Mouse (Mus musculus) MEL (cell line): Measurements from ENCODE around the gene Serpinf2. TPM values are rescaled to one million over a fixed set of nuclear protein-coding genes. Genes with fewer than 3 reads are reported as not detected.

Experiments
- DNase-seq: peaks from one replicate; pipeline ENCODE4 v3.0.0; 2011; ENCODE audit warnings: low read depth, low spot score
- H3K27ac ChIP-seq: 2 replicates; pipeline ENCODE4 v1.5.1; 2012; ENCODE audit warnings: low read depth, mild to moderate bottlenecking, control low read depth, low read length, moderate library complexity; ENCODE audit not compliant: control insufficient read depth
- H3K27me3 ChIP-seq, 2 experiments: fragments of 150-350 bp in 1 of 2; sonication (generic) in 1 of 2; 2 replicates each; pipeline ENCODE4 v1.6.1; 2012; ENCODE audit warnings: low read length in 2 of 2, mild to moderate bottlenecking in 2 of 2, improper control_type of control experiment in 1 of 2, moderate library complexity in 1 of 2; ENCODE audit not compliant: insufficient read depth in 2 of 2, control insufficient read depth in 1 of 2
- H3K36me3 ChIP-seq, 2 experiments: 2 replicates each; pipeline ENCODE4 v1.6.1; 2012 to 2014; ENCODE audit warnings: low read length in 2 of 2, improper control_type of control experiment in 1 of 2, inconsistent platforms in 1 of 2, mild to moderate bottlenecking in 1 of 2; ENCODE audit not compliant: insufficient read depth in 2 of 2, control insufficient read depth in 1 of 2
- H3K4me1 ChIP-seq, 2 experiments: fragments of 150-350 bp in 1 of 2; sonication (generic) in 1 of 2; 2 replicates each; pipeline ENCODE4 v1.6.1; 2012; ENCODE audit warnings: low read length in 2 of 2, improper control_type of control experiment in 1 of 2, mild to moderate bottlenecking in 1 of 2; ENCODE audit not compliant: insufficient read depth in 2 of 2, control insufficient read depth in 1 of 2
- H3K4me3 ChIP-seq, 2 experiments: fragments of 150-350 bp in 1 of 2; sonication (generic) in 1 of 2; 2 replicates each; pipeline ENCODE4 v1.5.1; 2012; ENCODE audit warnings: low read depth in 2 of 2, low read length in 2 of 2, mild to moderate bottlenecking in 2 of 2, moderate library complexity in 2 of 2, control low read depth in 1 of 2, improper control_type of control experiment in 1 of 2; ENCODE audit not compliant: control insufficient read depth in 1 of 2, insufficient read depth in 1 of 2
- H3K79me2 ChIP-seq: 2 replicates; pipeline ENCODE4 v1.6.1; 2012; ENCODE audit warnings: mild to moderate bottlenecking, low read length, moderate library complexity; ENCODE audit not compliant: control insufficient read depth, poor library complexity, insufficient read depth
- H3K9ac ChIP-seq: 2 replicates; pipeline ENCODE4 v1.6.1; 2012; ENCODE audit warnings: low read depth, mild to moderate bottlenecking, control low read depth, low read length, moderate library complexity; ENCODE audit not compliant: control insufficient read depth, poor library complexity, severe bottlenecking
- H3K9me3 ChIP-seq: fragments of 150-350 bp; sonication (generic); replicated peaks from 2 replicates; pipeline ENCODE4 v1.6.1; 2012; ENCODE audit warnings: mild to moderate bottlenecking, low read length, improper control_type of control experiment, moderate library complexity; ENCODE audit not compliant: insufficient read depth
- BHLHE40 ChIP-seq: IDR thresholded peaks from 2 replicates; pipeline ENCODE4 v1.6.1; 2012; ENCODE audit warnings: low read depth, mild to moderate bottlenecking, inconsistent platforms, low read length, improper control_type of control experiment, borderline replicate concordance
- E2F4 ChIP-seq: IDR thresholded peaks from 2 replicates; pipeline ENCODE4 v1.6.1; 2011; ENCODE audit warnings: low read depth, low read length, improper control_type of control experiment, borderline replicate concordance
- ELF1 ChIP-seq: IDR thresholded peaks from 2 replicates; pipeline ENCODE4 v1.6.1; 2014; ENCODE audit warnings: low read depth, mild to moderate bottlenecking, inconsistent platforms, low read length, improper control_type of control experiment, moderate library complexity
- EP300 ChIP-seq, 2 experiments: IDR thresholded peaks; 2 replicates each; pipeline ENCODE4 v1.6.1; 2011; ENCODE audit warnings: improper control_type of control experiment in 2 of 2, low read length in 2 of 2, low read depth in 1 of 2, mild to moderate bottlenecking in 1 of 2
- GABPA ChIP-seq: IDR thresholded peaks from 2 replicates; pipeline ENCODE4 v1.6.1; 2012; ENCODE audit warnings: low read depth, mild to moderate bottlenecking, inconsistent platforms, low read length, improper control_type of control experiment, moderate library complexity
- GATA1 ChIP-seq: IDR thresholded peaks from 2 replicates; pipeline ENCODE4 v1.6.1; 2011; ENCODE audit warnings: low read depth, low read length, improper control_type of control experiment
- KAT2A ChIP-seq: conservative IDR thresholded peaks from 2 replicates; pipeline ENCODE4 v1.6.1; 2012; ENCODE audit warnings: low read depth, low read length, improper control_type of control experiment, inconsistent platforms
- MAX ChIP-seq: IDR thresholded peaks from 2 replicates; pipeline ENCODE4 v1.6.1; 2011; ENCODE audit warnings: low read length, improper control_type of control experiment
- MAZ ChIP-seq: IDR thresholded peaks from 2 replicates; pipeline ENCODE4 v1.6.1; 2012; ENCODE audit warnings: low read depth, mild to moderate bottlenecking, inconsistent platforms, low read length, improper control_type of control experiment
- MEF2A ChIP-seq: IDR thresholded peaks from 2 replicates; pipeline ENCODE4 v1.6.1; 2014; ENCODE audit warnings: low read depth, mild to moderate bottlenecking, inconsistent platforms, low read length, improper control_type of control experiment; ENCODE audit not compliant: poor library complexity, insufficient replicate concordance, severe bottlenecking; ENCODE audit errors: extremely low read depth
- MXI1 ChIP-seq: IDR thresholded peaks from 2 replicates; pipeline ENCODE4 v1.6.1; 2011; ENCODE audit warnings: mild to moderate bottlenecking, low read depth, low read length, improper control_type of control experiment
- POLR2AphosphoS2 ChIP-seq: IDR thresholded peaks from 2 replicates; pipeline ENCODE4 v1.6.1; 2011; ENCODE audit warnings: low read length, improper control_type of control experiment
- RAD21 ChIP-seq: IDR thresholded peaks from 2 replicates; pipeline ENCODE4 v1.6.1; 2011; ENCODE audit warnings: mild to moderate bottlenecking, low read depth, low read length, improper control_type of control experiment
- RCOR1 ChIP-seq: IDR thresholded peaks from 2 replicates; pipeline ENCODE4 v1.6.1; 2012; ENCODE audit warnings: low read depth, mild to moderate bottlenecking, inconsistent platforms, low read length, improper control_type of control experiment
- SMC3 ChIP-seq: IDR thresholded peaks from 2 replicates; pipeline ENCODE4 v1.6.1; 2011; ENCODE audit warnings: low read depth, low read length, improper control_type of control experiment
- TBP ChIP-seq: IDR thresholded peaks from 2 replicates; pipeline ENCODE4 v1.8.0; 2011; ENCODE audit warnings: low read depth, low read length, improper control_type of control experiment
- TCF12 ChIP-seq: IDR thresholded peaks from 2 replicates; pipeline ENCODE4 v1.6.1; 2014; ENCODE audit warnings: low read depth, mild to moderate bottlenecking, inconsistent platforms, low read length, improper control_type of control experiment, moderate library complexity
- USF2 ChIP-seq, 2 experiments: IDR thresholded peaks; 2 replicates each; pipeline ENCODE4 v1.6.1; 2011 to 2012; ENCODE audit warnings: improper control_type of control experiment in 2 of 2, low read length in 2 of 2, borderline replicate concordance in 1 of 2, inconsistent platforms in 1 of 2, low read depth in 1 of 2, mild to moderate bottlenecking in 1 of 2; ENCODE audit not compliant: insufficient read depth in 1 of 2
- ZMIZ1 ChIP-seq: IDR thresholded peaks from 2 replicates; pipeline ENCODE4 v1.6.1; 2012; ENCODE audit warnings: low read depth, mild to moderate bottlenecking, inconsistent platforms, low read length, improper control_type of control experiment, moderate library complexity
- polyA plus RNA-seq, 2 experiments: library from polyadenylated mRNA; stranded (reverse) in 1 of 2; unstranded in 1 of 2; fragments of >175 nt in 1 of 2; fragments of >200 nt in 1 of 2; gene quantifications; 2 replicates each; pipeline versions ENCODE4 v1.2.1 to v1.2.4; 2012; ENCODE audit warnings: low replicate concordance in 2 of 2, low read depth in 1 of 2; ENCODE audit not compliant: insufficient read length in 2 of 2, insufficient read depth in 1 of 2, missing spikeins in 1 of 2
- total RNA-seq: library from RNA; depleted of rRNA; stranded (reverse); fragments of 300-350 nt; gene quantifications from 2 replicates; pipeline ENCODE4 v1.2.3, GENCODE M21; 2012

Serpinf2 gene
- total and polyA plus RNA-seq, 3 experiments = 0.07 TPM; not detected in 2

DNA sequence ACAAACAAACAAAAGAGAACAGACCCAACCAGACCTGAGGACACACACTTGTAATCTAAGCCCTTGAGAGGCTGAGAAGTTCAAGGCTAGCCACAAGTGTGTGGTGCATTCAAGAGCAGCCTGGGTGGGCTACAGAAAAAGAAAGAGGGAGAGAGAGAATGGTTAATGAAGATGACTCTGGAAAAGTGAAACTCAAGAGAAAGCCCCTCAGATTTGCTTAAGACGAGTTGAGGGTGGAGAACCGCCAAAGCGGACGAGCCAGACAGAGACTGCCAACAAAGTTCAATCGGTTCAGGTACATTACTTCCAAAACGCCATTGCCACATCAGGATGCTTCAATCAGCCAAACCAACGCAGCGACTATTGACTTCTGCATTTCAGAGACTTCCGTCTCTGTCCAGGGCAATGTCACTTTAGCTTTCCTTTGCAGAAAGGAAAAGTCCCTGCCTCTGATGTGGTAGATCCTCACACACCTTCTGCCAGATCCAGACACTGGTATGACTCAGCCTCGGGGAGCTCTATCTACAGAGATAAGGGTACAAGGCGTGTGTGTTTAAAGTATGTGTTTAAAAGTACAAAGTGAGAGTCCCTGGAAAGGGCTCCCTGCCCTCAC lies 33.2 kb upstream of the Serpinf2 start (continued):
- TF ChIP-seq MEF2A (no peak), EP300 (IDR thresholded peaks at IDR 0.05; ENCODE audit: low read depth in 1 of 2, low read length in 2 of 2) (peak; percentile 59 to 77), POLR2AphosphoS2 (no peak), TCF12 (no peak), RCOR1 (peak; percentile 27; the same call in 1 of the 2 replicates), MAZ (no peak), ZMIZ1 (no peak)

DNA sequence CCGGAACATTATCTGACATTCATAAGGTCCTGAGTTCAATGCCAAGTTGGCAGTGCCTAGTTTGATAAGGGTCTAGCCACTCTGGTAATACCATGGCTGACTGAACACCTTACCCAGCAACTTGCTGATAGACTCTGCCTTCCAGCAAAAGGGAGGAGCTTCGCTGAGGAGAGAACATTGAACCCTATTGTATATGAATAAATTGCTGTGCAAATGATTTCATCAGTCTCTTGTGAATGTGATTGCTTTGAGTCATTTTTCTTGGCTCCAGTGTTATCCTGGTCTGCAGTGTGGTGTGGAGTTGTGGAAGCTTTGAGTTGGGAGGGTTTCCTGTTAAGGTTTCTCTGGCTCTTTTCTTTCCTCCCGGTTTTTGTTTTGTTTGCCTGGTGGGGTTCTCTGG lies 31.3 kb upstream of the Serpinf2 start:
- no peak overlapping the region for H3K9ac ChIP-seq
- no peak overlapping the region for H3K4me3 ChIP-seq
- no peaks in the 10 kb centered on the region for H3K9me3 ChIP-seq
- peaks cover 3 to 20% of the 10 kb centered on the region in 2 experiments for H3K4me1 ChIP-seq
- no peaks in the 10 kb centered on the region for H3K27me3 ChIP-seq
- peak; percentile 28 for DNase-seq
- no peaks in the 10 kb centered on the region for H3K79me2 ChIP-seq
- H3K36me3 ChIP-seq = peaks cover 0 to 16% of the 10 kb centered on the region in 2 experiments; a peak in 2 of 4 replicates
- no peak overlapping the region for H3K27ac ChIP-seq
- 0 out of 2 replicates have a peak, but pooled peaks have one; percentile 16 for TF ChIP-seq GATA1
- TF ChIP-seq MAZ = no peak
- no peak for TF ChIP-seq MXI1
- no peak for TF ChIP-seq MAX
- no peak for TF ChIP-seq GABPA
- no peak for TF ChIP-seq TCF12
- TF ChIP-seq E2F4 = no peak

DNA sequence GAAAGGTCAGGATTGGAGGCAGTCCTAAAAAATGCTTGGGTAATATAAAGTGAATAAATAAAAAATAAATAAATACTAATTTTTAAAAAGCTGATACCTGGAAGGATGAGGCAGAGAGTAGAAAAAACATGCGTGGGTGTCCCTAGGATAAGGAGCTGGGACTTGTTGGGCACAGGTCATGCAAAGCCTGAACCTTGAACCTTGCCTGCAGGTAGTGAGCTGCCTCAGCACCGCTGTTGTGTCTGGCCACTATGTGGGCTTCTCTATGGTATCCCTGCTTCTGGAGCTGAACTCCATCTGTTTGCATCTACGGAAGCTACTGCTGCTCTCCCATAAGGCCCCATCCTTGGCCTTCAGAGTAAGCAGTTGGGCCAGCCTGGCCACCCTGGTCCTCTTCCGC lies 29.9 kb upstream of the Serpinf2 start:
- Histone ChIP-seq H3K79me2 (no peaks in the 10 kb centered on the region), H3K27me3 (no peaks in the 10 kb centered on the region), H3K27ac (no peak overlapping the region)
- no peak for DNase-seq
- no peak for TF ChIP-seq ZMIZ1
- TF ChIP-seq KAT2A = no peak
- TF ChIP-seq ELF1 = no peak
- TF ChIP-seq SMC3 = no peak
- TF ChIP-seq TBP = no peak
- TF ChIP-seq BHLHE40 = no peak
- TF ChIP-seq RAD21 = no peak
- no peak for TF ChIP-seq USF2 (IDR thresholded peaks at IDR 0.05; ENCODE audit: borderline replicate concordance in 1 of 2, insufficient read depth in 1 of 2, low read depth in 1 of 2, low read length in 2 of 2)
- TF ChIP-seq, all 39 proteins: peak for 0
- Histone ChIP-seq H3K9ac (no peak overlapping the region), H3K4me3 (no peak overlapping the region), H3K36me3 (peaks cover 0 to 16% of the 10 kb centered on the region in 2 experiments; a peak in 2 of 4 replicates), H3K4me1 (peaks cover 3 to 20% of the 10 kb centered on the region in 2 experiments), H3K9me3 (no peaks in the 10 kb centered on the region)
